Mouse (Mus musculus) G1E (cell line): ENCODE measurements around the gene Baz2b. TPM values are rescaled to one million over a fixed set of nuclear protein-coding genes. Genes with fewer than 3 reads are reported as not detected.

Experiments used
- ATAC-seq: 2 replicates; pipeline ENCODE4 v1.8.0; 2016; ENCODE audit warnings: mild to moderate bottlenecking; ENCODE audit not compliant: insufficient number of reproducible peaks, poor library complexity, low FRiP score, severe bottlenecking; ENCODE audit errors: extremely low read depth
- DNase-seq: peaks from one replicate; pipeline ENCODE4 v3.0.0; 2012; ENCODE audit warnings: low spot score
- H3K27me3 ChIP-seq: 2 replicates; pipeline ENCODE4 v1.6.1; 2012; ENCODE audit warnings: mild to moderate bottlenecking, low read length, inconsistent platforms; ENCODE audit not compliant: insufficient read depth
- H3K36me3 ChIP-seq: replicated peaks from 2 replicates; pipeline ENCODE3; 2012; ENCODE audit warnings: mild to moderate bottlenecking, inconsistent platforms
- H3K4me1 ChIP-seq: 2 replicates; pipeline ENCODE4 v1.6.1; 2012; ENCODE audit warnings: low read depth, low read length, inconsistent platforms, mixed read lengths; ENCODE audit not compliant: insufficient read depth
- H3K4me3 ChIP-seq: 2 replicates; pipeline ENCODE4 v1.5.1; 2012; ENCODE audit warnings: low read depth, mild to moderate bottlenecking, inconsistent platforms, low read length, moderate library complexity, mixed read lengths
- H3K9me3 ChIP-seq: replicated peaks from 2 replicates; pipeline ENCODE4 v1.6.1; 2012; ENCODE audit warnings: inconsistent platforms
- CTCF ChIP-seq: IDR thresholded peaks from 2 replicates; pipeline ENCODE4 v1.5.1; 2012; ENCODE audit warnings: low read depth, low read length, inconsistent platforms, mixed read lengths
- GATA1 ChIP-seq: IDR thresholded peaks from 2 replicates; pipeline ENCODE4 v1.6.1; 2012; ENCODE audit warnings: borderline replicate concordance, low read length, inconsistent platforms, mixed read lengths
- GATA2 ChIP-seq: IDR thresholded peaks from 2 replicates; pipeline ENCODE4 v1.6.1; 2012; ENCODE audit warnings: low read depth, low read length, inconsistent platforms, borderline replicate concordance
- POLR2AphosphoS5 ChIP-seq: IDR thresholded peaks from 2 replicates; pipeline ENCODE4 v1.6.1; 2012; ENCODE audit warnings: low read depth, low read length, inconsistent platforms; ENCODE audit not compliant: insufficient replicate concordance
- TAL1 ChIP-seq: conservative IDR thresholded peaks from 2 replicates; pipeline ENCODE4 v1.6.1; 2012; ENCODE audit warnings: low read depth, low read length, inconsistent platforms, mixed read lengths
- polyA plus RNA-seq: library from polyadenylated mRNA; stranded (reverse); fragments of >175 nt; gene quantifications from 2 replicates; pipeline ENCODE4 v1.2.3, GENCODE M21; 2012
- total RNA-seq, 2 experiments: library from RNA; stranded (forward) in 1 of 2; stranded (reverse) in 1 of 2; fragments of 200-1000 nt in 1 of 2; fragments of >200 nt in 1 of 2; fragmentation: Nextera tagmentation in 1 of 2; gene quantifications; 2 replicates each; pipeline ENCODE4 v1.2.3; 2014 to 2017

Gene Baz2b
- total and polyA plus RNA-seq, 3 experiments = 13.2 to 104 (median 66.5) TPM

DNA sequence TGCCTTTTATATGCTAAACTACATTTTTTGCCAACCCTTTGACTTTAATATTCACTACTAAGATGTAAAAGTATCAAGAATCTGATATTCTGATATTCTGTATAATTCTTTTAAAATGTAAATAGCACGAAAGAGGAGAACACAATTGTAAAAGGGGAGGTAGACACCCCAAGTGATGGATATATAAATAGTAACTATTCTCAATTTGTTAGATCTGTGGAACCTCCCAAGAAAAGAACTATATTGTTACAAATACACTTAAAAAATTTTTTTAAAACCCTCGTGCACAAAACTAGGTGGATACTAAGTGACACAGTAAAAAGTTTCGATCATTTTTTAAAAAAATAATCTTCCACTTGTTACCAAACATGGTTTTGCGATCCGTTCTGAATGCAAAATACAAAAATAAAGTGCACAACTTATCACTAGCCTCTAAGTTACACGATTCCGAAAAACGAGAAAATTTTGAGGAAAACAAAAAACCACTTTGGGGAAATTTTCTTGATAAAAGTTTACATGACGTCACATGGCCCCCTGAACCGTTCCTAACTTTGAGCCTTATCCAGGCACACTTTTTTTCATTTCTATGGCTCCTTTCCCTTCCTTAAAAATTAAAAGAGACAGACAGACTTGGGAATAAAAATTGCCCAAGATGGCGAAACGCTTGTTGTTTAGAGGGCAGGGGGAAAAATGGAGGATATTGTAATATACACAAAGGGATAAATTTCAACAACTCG, 85.6 kb downstream of the Baz2b start:
- H3K4me3 ChIP-seq = peak overlapping the region; percentile 76
- H3K9me3 ChIP-seq = no peaks in the 10 kb centered on the region
- H3K27me3 ChIP-seq = no peaks in the 10 kb centered on the region
- TF ChIP-seq GATA2 (no peak), TAL1 (no peak), GATA1 (no peak), CTCF (no peak), POLR2AphosphoS5 (no peak)
- no peaks in the 10 kb centered on the region for H3K36me3 ChIP-seq
- DNase-seq = no peak
- peaks cover 29% of the 10 kb centered on the region for H3K4me1 ChIP-seq
- no peak; the same call in 1 of the 2 replicates for ATAC-seq

DNA sequence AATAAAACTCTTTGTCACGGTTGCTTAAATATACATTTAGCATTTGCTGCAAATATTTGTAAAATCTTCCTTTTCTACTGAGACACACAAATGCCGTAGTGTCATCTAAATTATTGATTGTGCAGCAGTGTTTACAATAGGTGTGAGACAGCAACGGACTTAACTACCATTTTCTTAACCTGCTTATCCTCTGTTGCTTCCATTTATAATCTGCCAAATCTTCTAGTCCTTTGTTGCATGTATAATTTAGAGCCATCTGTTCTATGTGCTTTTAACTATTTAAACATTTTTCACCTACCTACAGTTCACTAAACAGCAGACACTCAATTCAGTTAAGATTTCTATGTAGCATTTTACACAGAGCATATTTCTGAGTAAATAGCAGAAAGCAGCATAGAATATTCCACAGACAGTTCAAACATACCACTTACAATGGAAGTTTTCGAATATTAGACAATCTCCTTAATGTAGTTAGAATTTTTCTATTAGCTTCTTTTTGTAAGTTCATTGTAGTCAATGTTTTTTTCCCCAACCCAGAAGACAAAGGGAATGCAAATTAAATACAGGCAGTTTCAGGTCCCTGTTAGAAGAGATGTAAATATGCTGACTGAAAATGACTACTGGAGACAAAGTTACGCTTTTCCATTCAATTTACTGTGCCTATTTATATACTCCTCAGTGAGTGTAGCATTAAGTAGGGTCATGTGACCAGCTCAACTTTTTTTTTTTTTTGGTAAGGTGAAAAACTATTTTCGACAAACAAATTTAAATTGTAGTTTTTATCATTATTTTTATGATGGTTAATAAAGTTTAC, 86.4 kb downstream of the Baz2b start:
- no peak overlapping the region for H3K4me3 ChIP-seq
- H3K4me1 ChIP-seq = peaks cover 29% of the 10 kb centered on the region
- no peaks in the 10 kb centered on the region for H3K36me3 ChIP-seq
- H3K9me3 ChIP-seq = no peaks in the 10 kb centered on the region
- TF ChIP-seq GATA1 = no peak
- TF ChIP-seq TAL1 = no peak
- no peak for TF ChIP-seq CTCF
- DNase-seq = no peak
- no peaks in the 10 kb centered on the region for H3K27me3 ChIP-seq
- no peak for ATAC-seq

GRCm38 (mm10) chr2:60122188-60122587, 87.5 kb downstream of the Baz2b start:
- DNase-seq (no peak), ATAC-seq (no peak)
- H3K4me3 ChIP-seq = no peak overlapping the region
- peaks cover 32% of the 10 kb centered on the region for H3K4me1 ChIP-seq
- no peaks in the 10 kb centered on the region for H3K27me3 ChIP-seq
- no peaks in the 10 kb centered on the region for H3K9me3 ChIP-seq
- H3K36me3 ChIP-seq = peaks cover 3% of the 10 kb centered on the region
- TF ChIP-seq GATA2 = no peak
- TF ChIP-seq TAL1 = no peak
- TF ChIP-seq GATA1 = no peak
- TF ChIP-seq CTCF = no peak
- no peak for TF ChIP-seq POLR2AphosphoS5

DNA sequence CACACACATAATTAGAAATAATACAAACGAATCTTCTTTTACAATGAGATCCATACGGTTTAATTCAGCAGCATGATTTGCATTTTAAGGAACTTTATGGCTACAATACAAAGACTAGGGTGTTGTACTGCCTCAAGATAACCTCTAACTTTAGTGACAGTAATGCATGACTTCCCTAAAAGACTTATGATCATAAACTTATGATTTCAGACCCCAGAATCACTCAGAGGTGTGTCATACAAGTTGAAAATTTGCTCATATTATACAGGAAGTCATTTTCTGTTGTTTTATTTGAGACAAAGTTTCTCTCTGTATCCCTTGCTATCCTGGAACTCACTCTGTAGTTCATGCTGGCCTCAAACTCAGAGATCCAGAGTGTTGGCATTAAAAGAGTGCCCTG, 89.0 kb downstream of the Baz2b start:
- no peak for DNase-seq
- Histone ChIP-seq H3K27me3 (no peaks in the 10 kb centered on the region), H3K4me1 (peaks cover 29% of the 10 kb centered on the region), H3K9me3 (no peaks in the 10 kb centered on the region), H3K36me3 (peaks cover 8% of the 10 kb centered on the region), H3K4me3 (no peak overlapping the region)
- TF ChIP-seq TAL1 = no peak
- no peak for TF ChIP-seq CTCF
- no peak for TF ChIP-seq GATA1
- TF ChIP-seq GATA2 = no peak
- no peak for TF ChIP-seq POLR2AphosphoS5
- no peak for ATAC-seq

DNA sequence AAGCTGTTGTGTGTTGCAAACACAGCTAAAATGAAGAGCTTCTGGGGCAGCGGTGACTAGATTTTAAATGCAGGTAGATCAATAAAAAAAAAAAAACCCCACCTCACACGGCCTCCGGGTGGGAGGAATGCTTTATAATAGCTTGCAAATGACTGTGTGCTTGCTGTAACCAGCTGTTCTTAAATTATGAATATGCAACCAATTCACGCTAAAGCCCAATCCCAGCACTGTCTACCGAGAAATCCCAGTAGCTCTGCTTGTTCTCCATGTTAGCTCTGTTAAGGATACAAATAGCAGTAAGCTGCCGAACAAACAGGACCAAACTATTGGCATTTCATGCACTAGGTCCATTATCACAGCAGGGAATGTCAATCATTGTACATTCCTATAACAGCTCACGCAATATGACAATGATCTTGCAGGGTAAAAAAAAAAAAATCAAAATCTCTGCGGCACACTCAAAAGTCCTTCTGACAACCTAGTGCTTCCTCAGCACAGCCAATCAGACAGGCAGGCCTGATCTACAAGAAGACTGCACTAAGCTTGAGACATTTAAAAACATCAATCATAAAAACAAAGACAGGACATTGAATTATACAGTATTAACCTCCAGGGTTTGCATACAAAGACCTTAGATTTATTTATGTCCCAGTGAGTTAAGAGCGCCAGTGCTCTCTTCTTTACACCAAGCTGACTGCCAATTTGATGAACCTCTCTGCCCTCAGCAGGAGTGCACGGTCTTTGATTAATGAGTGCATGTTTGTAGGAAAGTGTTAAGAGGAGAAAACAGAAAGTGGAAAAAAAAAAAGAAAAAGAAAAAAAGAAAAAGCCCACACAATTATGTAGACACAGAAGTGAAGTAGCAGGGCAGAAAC, 90.7 kb downstream of the Baz2b start:
- Histone ChIP-seq H3K36me3 (peaks cover 10% of the 10 kb centered on the region), H3K4me3 (no peak overlapping the region), H3K9me3 (no peaks in the 10 kb centered on the region), H3K27me3 (no peaks in the 10 kb centered on the region), H3K4me1 (peaks cover 34% of the 10 kb centered on the region)
- no peak for ATAC-seq
- no peak for DNase-seq
- no peak for TF ChIP-seq GATA2
- TF ChIP-seq GATA1 = no peak
- TF ChIP-seq TAL1 = no peak
- TF ChIP-seq CTCF = no peak
- no peak for TF ChIP-seq POLR2AphosphoS5
